Mouse (Mus musculus) myocyte (in vitro differentiated cells): Measurements from ENCODE around the gene Pitpnm3. TPM values are rescaled to one million over a fixed set of nuclear protein-coding genes. Genes with fewer than 3 reads are reported as not detected.

Experiments used
- H3K27me3 ChIP-seq: one replicate; pipeline ENCODE4 v1.6.1; 2011; ENCODE audit not compliant: control insufficient read depth, insufficient read depth, insufficient read length
- H3K36me3 ChIP-seq: one replicate; pipeline ENCODE4 v1.6.1; 2011; ENCODE audit not compliant: control insufficient read depth, insufficient read depth
- H3K4me2 ChIP-seq: one replicate; pipeline ENCODE4 v1.6.1; 2011; ENCODE audit warnings: low read depth, control low read depth
- H3K4me3 ChIP-seq: one replicate; pipeline ENCODE4 v1.5.1; 2011; ENCODE audit warnings: mild to moderate bottlenecking, control low read depth, moderate library complexity
- H3K79me2 ChIP-seq: one replicate; pipeline ENCODE4 v1.6.1; 2011; ENCODE audit not compliant: control insufficient read depth, insufficient read depth
- H3ac ChIP-seq: one replicate; pipeline ENCODE4 v1.6.1; 2011; ENCODE audit not compliant: control insufficient read depth, insufficient read length
- CEBPB ChIP-seq: IDR thresholded peaks from 2 replicates; pipeline ENCODE4 v1.6.1; 2011; ENCODE audit warnings: mild to moderate bottlenecking, moderate library complexity; ENCODE audit not compliant: poor library complexity, insufficient read depth, severe bottlenecking
- E2F4 ChIP-seq: IDR thresholded peaks from one replicate; pipeline ENCODE4 v1.6.1; 2011; ENCODE audit warnings: mild to moderate bottlenecking, control low read depth, moderate library complexity; ENCODE audit not compliant: insufficient read depth
- MAX ChIP-seq: IDR thresholded peaks from one replicate; pipeline ENCODE4 v1.6.1; 2011; ENCODE audit warnings: low read depth, mild to moderate bottlenecking, control low read depth
- MYOD1 ChIP-seq, 3 experiments: IDR thresholded peaks; one replicate each; pipeline ENCODE4 v1.6.1; 2011; ENCODE audit warnings: control low read depth in 2 of 3, low read depth in 2 of 3, mild to moderate bottlenecking in 2 of 3, moderate library complexity in 1 of 3; ENCODE audit not compliant: insufficient read length in 2 of 3, control insufficient read depth in 1 of 3
- MYOG ChIP-seq, 3 experiments: IDR thresholded peaks; one replicate each; pipeline ENCODE4 v1.6.1; 2011; ENCODE audit warnings: control low read depth in 2 of 3, low read depth in 2 of 3, mild to moderate bottlenecking in 2 of 3; ENCODE audit not compliant: insufficient read length in 2 of 3, control insufficient read depth in 1 of 3, insufficient read depth in 1 of 3
- POLR2A ChIP-seq: IDR thresholded peaks from one replicate; pipeline ENCODE4 v1.6.1; 2011; ENCODE audit warnings: low read depth, mild to moderate bottlenecking, control low read depth, moderate library complexity; ENCODE audit not compliant: insufficient read length
- POLR2AphosphoS2 ChIP-seq: IDR thresholded peaks from one replicate; pipeline ENCODE4 v1.6.1; 2011; ENCODE audit warnings: low read depth, control low read depth; ENCODE audit not compliant: insufficient read length
- REST ChIP-seq: IDR thresholded peaks from one replicate; pipeline ENCODE4 v1.6.1; 2011; ENCODE audit warnings: mild to moderate bottlenecking, control low read depth, moderate library complexity; ENCODE audit not compliant: insufficient read depth, insufficient read length
- SRF ChIP-seq: IDR thresholded peaks from one replicate; pipeline ENCODE4 v1.6.1; 2011; ENCODE audit warnings: low read depth; ENCODE audit not compliant: control insufficient read depth, insufficient read length
- TCF12 ChIP-seq: IDR thresholded peaks from one replicate; pipeline ENCODE4 v1.6.1; 2011; ENCODE audit warnings: mild to moderate bottlenecking, control low read depth; ENCODE audit not compliant: poor library complexity, insufficient read depth, severe bottlenecking
- TCF3 ChIP-seq: IDR thresholded peaks from one replicate; pipeline ENCODE4 v1.6.1; 2011; ENCODE audit warnings: low read depth, control low read depth; ENCODE audit not compliant: insufficient read length
- USF1 ChIP-seq: IDR thresholded peaks from one replicate; pipeline ENCODE4 v1.6.1; 2011; ENCODE audit warnings: low read depth, mild to moderate bottlenecking, control low read depth, moderate library complexity
- polyA plus RNA-seq: library from polyadenylated mRNA; unstranded; fragments of >200 nt; fragmentation: generic; extraction: Trizol; gene quantifications from one replicate; pipeline ENCODE4 v1.2.1, GENCODE M21; 2012; ENCODE audit warnings: missing spikeins

Gene Pitpnm3
- polyA plus RNA-seq, 1 experiment, result 0.04 TPM

- no peak overlapping the region for H3ac ChIP-seq
- no peak overlapping the region for H3K4me3 ChIP-seq
- H3K4me2 ChIP-seq, result peak overlapping the region; percentile 36
- H3K36me3 ChIP-seq, result no peaks in the 10 kb centered on the region
- TF ChIP-seq MYOG (IDR thresholded peaks at IDR 0.05; ENCODE audit: control insufficient read depth in 1 of 3, insufficient read depth in 1 of 3, insufficient read length in 2 of 3, low read depth in 2 of 3), result peak; percentile 78 to 93 (median 81)
- no peak for TF ChIP-seq SRF
- TF ChIP-seq TCF12, result peak; percentile 57
- TF ChIP-seq MYOD1 (IDR thresholded peaks at IDR 0.05; ENCODE audit: control insufficient read depth in 1 of 3, insufficient read length in 2 of 3, low read depth in 2 of 3), result peak; percentile 58 to 94 (median 90)
- TF ChIP-seq E2F4, result no peak
- no peaks in the 10 kb centered on the region for H3K27me3 ChIP-seq
- no peaks in the 10 kb centered on the region for H3K79me2 ChIP-seq
These were observed 49.1 kb downstream of the Pitpnm3 start for GRCm38 (mm10) chr11:72086251-72087046.

DNA sequence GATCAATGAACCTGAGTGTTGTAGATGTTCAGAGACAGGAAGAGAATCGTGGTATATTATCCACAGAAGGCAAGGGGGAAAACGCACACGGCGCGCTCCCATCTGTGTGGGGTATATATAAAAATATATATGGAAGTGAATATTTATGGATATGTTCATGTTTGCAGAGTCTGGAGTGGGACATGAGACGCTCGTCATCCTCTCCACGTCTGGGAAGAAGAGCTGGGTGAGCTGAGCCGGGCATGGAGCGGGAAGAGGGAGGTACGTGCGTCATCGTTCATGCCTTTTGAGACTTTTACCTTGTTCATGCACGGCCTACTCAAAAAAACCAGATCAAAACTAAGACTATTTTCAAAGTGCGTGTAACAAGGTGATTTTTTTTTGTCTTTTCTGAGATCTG, 51.2 kb downstream of the Pitpnm3 start:
- TF ChIP-seq TCF12 (no peak), E2F4 (no peak), CEBPB (no peak), MYOD1 (IDR thresholded peaks at IDR 0.05; ENCODE audit: control insufficient read depth in 1 of 3, insufficient read length in 2 of 3, low read depth in 2 of 3) (no peak)
- Histone ChIP-seq H3K36me3 (no peaks in the 10 kb centered on the region), H3K4me3 (no peak overlapping the region), H3K79me2 (no peaks in the 10 kb centered on the region), H3K4me2 (no peak overlapping the region), H3ac (no peak overlapping the region), H3K27me3 (no peaks in the 10 kb centered on the region)

- Histone ChIP-seq H3K36me3 (no peaks in the 10 kb centered on the region), H3K4me3 (no peak overlapping the region), H3K4me2 (no peak overlapping the region), H3K79me2 (no peaks in the 10 kb centered on the region), H3K27me3 (no peaks in the 10 kb centered on the region), H3ac (no peak overlapping the region)
- TF ChIP-seq MYOG (IDR thresholded peaks at IDR 0.05; ENCODE audit: control insufficient read depth in 1 of 3, insufficient read depth in 1 of 3, insufficient read length in 2 of 3, low read depth in 2 of 3) (no peak), E2F4 (no peak), USF1 (no peak), REST (no peak), SRF (no peak), TCF3 (no peak)
These were observed 53.0 kb downstream of the Pitpnm3 start for GRCm38 (mm10) chr11:72082601-72083000.

DNA sequence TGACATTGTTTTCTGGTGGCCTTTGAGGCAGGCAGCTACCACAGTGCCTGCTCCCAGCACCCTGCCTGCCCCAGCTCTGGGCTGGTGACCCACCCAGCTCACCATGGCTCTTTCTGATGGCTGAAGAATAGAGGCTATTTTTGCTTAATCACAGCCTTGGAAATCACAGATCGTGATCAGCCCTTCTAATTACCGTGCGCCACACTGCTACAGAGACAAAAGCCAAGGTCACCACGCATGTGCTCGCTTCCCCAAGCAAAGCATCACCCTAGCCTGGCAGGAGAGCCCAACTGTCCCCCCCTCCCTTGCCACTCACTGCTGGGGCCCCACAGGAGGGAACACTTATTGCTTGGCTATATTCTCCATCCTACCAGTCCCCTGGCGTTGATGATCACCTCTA, 55.1 kb downstream of the Pitpnm3 start:
- Histone ChIP-seq H3K79me2 (no peaks in the 10 kb centered on the region), H3K4me2 (no peak overlapping the region), H3K36me3 (no peaks in the 10 kb centered on the region), H3K4me3 (no peak overlapping the region), H3K27me3 (no peaks in the 10 kb centered on the region), H3ac (no peak overlapping the region)
- TF ChIP-seq SRF (no peak), MYOG (IDR thresholded peaks at IDR 0.05; ENCODE audit: control insufficient read depth in 1 of 3, insufficient read depth in 1 of 3, insufficient read length in 2 of 3, low read depth in 2 of 3) (no peak), USF1 (no peak), REST (no peak), E2F4 (no peak), MYOD1 (IDR thresholded peaks at IDR 0.05; ENCODE audit: control insufficient read depth in 1 of 3, insufficient read length in 2 of 3, low read depth in 2 of 3) (no peak), CEBPB (no peak), TCF3 (no peak), TCF12 (no peak), MAX (no peak), POLR2AphosphoS2 (no peak), POLR2A (no peak)

GRCm38 (mm10) chr11:72078647-72079046, 56.9 kb downstream of the Pitpnm3 start:
- no peak overlapping the region for H3K4me2 ChIP-seq
- H3K4me3 ChIP-seq, result no peak overlapping the region
- no peak overlapping the region for H3ac ChIP-seq
- no peaks in the 10 kb centered on the region for H3K27me3 ChIP-seq
- TF ChIP-seq POLR2A, result no peak
- TF ChIP-seq CEBPB, result no peak
- TF ChIP-seq SRF, result no peak
- TF ChIP-seq MYOD1 (IDR thresholded peaks at IDR 0.05; ENCODE audit: control insufficient read depth in 1 of 3, insufficient read length in 2 of 3, low read depth in 2 of 3), result no peak
- TF ChIP-seq TCF3, result no peak
- H3K79me2 ChIP-seq, result no peaks in the 10 kb centered on the region
- no peaks in the 10 kb centered on the region for H3K36me3 ChIP-seq
